Mouse (Mus musculus) activated CD4-positive, CD25-positive, alpha-beta regulatory T cell, adult 9 weeks (primary cell): ENCODE measurements around the gene Spop. TPM values are rescaled to one million over a fixed set of nuclear protein-coding genes. Genes with fewer than 3 reads are reported as not detected.

ENCODE experiments used
- polyA plus RNA-seq: library from polyadenylated mRNA; unstranded; fragments of 100-300 nt; shearing (Covaris generic); gene quantifications from one replicate; pipeline ENCODE4 v1.2.1, GENCODE M21; 2017

The Spop gene
- 213 TPM for polyA plus RNA-seq

DNA sequence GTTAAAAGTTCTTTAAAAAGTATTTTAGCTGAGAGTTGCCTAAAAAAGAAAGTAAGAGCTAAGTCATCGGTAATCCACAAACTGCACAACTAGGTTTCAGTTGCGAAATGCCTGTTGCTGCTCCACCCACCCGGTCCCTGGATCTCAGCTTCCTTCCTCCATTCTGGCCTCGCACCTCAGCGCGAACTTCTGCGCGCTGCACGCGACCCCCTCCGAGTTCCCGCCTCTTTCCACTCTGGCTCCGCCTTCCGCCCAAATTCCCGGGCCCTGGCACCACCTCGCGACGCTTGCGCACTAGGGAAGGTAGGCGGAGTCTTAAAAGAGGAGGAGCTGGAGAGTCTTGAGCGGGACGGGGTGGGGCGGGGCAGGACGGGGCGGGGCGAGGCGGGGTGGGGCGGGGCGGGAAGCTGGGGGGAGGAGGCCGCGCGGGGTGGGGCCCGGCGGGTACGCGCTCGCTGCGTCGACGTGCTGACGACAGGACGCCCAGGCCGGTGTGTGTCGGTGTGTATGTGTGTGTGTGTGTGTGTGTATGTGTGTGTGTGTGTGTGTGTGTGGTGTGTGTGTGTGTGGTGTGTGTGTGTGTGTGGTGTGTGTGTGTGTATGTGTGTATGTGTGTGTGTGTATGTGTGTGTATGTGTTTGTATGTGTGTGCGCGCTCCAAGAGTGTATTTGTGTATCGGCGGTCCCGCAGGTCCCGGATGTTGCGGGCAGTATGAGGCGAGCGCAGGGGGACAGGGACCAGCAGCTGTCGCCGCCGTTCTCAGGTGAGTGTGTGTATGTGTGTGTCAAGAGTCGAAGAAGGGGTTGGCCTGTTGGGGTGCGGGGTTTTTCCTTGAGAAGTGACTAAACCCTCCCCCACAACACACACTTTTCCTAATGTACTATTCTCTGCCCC is at the start of gene Spop:
Gene Spop (plus strand): TSS at position 440 of the 895 bp plus-strand sequence.

DNA sequence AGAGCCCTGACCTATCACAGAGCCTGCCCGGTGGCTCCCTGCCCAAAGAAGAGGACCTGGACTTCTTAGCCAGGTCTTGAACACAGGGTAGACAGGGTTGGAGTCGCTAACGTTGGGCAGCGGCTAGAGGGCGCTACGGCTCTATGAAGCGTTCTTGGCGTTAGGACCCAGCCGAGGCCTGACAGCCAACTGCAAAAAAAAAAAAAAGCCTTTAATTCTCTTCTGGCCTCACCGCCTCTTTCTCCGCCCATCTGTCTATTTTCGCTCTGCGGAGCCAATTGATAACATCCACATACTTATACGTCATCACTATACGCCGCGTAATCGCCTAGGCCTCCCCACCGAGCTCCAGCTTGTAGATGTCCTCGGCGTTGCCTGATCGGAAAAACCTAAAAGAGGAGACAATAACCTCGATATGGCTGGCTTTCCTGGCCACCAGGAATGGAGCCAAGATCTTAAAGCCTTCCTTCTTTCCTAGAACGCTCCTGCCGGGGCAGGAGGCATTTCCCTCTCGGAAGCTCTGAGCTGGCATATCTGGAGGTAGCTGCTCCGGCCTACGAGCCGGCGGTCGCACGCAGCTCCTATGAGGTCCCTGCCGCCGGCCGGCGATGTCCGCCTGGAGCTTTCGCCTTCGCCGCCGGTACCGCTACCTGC is 29.4 kb upstream of the Spop start, which contains the start of gene Slc35b1:
Gene Slc35b1 (plus strand): TSS at position 374 of the 654 bp plus-strand sequence.

DNA sequence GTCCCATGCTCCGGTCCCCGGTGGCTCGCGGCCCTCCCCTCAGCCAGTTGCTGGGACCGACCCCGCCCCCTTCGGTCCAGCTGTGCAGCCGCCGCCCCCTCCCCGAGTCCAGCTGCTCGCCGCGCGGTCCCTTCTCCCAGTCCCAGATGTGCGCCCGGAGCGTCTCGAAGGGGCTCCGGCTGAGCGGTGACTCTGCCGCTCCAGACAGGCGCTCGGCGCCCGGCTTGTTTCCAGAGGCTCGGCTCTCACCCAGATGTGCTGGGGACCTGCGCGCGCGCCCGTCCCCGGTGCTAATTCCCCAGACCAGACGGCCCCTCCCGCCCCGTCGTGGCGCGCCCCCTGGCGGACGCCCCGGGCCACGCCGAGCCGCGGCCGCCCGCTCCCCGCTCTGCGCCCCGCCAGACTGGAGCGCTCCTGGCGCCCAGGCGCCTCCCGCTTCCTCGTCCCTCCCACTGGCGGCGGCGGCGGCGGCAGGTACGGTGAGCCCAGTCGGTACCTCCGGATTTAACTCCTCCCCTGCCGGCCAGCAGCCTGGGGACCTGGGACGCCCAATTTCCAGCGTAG is 100.5 kb downstream of the Spop start, which contains the start of gene Nxph3:
Gene Nxph3 (minus strand): TSS at position 273 of the 564 bp plus-strand sequence.

Other genes starting within 250 kb of the Spop start
- not detected for gene Tac4, start 152.6 kb upstream of the Spop start, polyA plus RNA-seq
- 116 TPM for gene Kat7, start 103.8 kb upstream of the Spop start, polyA plus RNA-seq
- gene Fam117a, start 77.1 kb upstream of the Spop start, polyA plus RNA-seq, result 22.3 TPM
- gene Slc35b1, start 29.4 kb upstream of the Spop start, polyA plus RNA-seq, result 79.2 TPM
- not detected for gene Nxph3, start 100.5 kb downstream of the Spop start, polyA plus RNA-seq
- not detected for gene Ngfr, start 173.7 kb downstream of the Spop start, polyA plus RNA-seq